Mouse (Mus musculus) cerebellum, adult 2 months (tissue): ENCODE data around the gene 2200002J24Rik.

Source experiments
- CTCF ChIP-seq: fragments of 200-500 bp; IDR thresholded peaks from 2 replicates; pipeline ENCODE4 v1.5.1; 2011; ENCODE audit warnings: low read depth, mild to moderate bottlenecking, control low read depth, low read length, moderate library complexity, borderline replicate concordance; ENCODE audit not compliant: insufficient read depth
- POLR2A ChIP-seq: fragments of 200-500 bp; IDR thresholded peaks from 2 replicates; pipeline ENCODE4 v1.6.1; 2011; ENCODE audit warnings: low read length, control low read depth, borderline replicate concordance; ENCODE audit not compliant: insufficient read depth

DNA sequence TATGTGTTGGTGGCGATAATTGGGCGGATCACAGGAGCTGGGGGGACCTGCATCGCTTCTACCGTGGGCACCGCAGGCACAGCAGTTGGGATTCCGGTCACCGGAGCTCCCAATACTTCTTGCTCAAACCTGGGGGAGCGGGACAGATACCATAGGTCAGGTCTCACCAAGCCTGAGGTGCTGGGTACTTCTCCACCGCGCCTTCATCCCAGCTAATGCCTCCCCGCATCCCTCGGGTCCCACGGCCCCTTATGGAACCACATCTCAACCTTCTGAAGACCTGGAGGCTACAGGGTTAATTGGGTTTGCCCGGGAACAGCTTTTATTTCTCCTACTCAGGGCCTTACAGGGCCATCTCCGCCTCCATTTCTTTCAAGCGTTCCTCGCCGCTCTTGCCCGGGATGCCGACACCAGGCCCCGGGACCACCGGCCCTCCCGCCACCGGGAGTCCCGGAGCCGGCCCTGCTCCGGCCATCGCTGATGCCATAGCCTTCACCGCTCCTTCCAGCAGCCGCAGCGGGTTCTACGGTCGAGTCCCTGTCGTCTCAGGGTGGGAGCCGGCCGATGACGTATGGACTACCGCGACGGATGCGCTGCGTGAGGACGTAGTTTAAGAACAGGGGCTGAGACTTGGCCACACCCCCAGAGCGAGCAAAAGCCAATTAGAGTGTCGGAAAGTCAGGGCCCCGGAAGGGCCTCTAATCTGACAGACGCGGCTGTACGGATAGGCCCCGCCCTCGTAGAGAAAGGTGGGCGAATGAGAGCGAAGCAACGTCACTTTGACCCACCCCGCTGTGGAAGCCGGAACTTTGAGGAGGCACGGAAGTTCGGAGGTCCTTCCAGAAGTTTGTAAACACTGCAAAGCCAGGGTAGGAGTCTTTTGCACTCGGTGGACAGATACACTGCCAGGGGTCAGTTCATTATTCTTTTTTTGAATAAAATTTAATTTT, 48.9 kb upstream of the 2200002J24Rik start, which contains the start of gene Rbm42:
- TF ChIP-seq CTCF = no peak
- TF ChIP-seq POLR2A = peak; percentile 82
